Mouse (Mus musculus): ENCODE measurements around the gene Hpd. TPM values are rescaled to one million over a fixed set of nuclear protein-coding genes. Genes with fewer than 3 reads are reported as not detected.

Hpd gene
- polyA plus RNA-seq, 1 experiment from 2014 or later = not detected

DNA sequence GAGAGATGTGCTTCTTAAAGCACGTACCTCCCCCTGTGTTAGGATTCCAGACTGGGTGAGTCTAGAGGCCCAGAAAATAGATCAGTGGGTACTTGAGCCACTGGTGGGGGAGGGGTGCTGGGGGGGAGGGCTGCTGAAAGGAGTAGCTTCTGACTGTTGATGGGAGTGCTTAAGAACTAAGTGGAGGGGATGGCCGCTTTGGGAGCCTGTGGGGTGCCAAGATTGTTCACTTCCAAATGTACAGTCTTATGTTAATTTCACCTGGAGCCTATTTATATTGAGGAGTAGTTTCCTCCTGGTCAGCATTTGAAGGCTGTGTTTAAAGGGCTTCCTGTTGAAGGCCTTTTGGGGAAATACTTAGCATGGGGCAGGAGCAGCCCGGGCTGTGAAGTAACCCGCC is 24.6 kb downstream of the Hpd start:
- H3K27me3 ChIP-seq (ENCODE audit: control insufficient read depth, insufficient read depth, low read depth, low read length) = no peaks in the 10 kb centered on the region
- H3K4me1 ChIP-seq (ENCODE audit: control insufficient read depth, insufficient read depth, low read length) = no peaks in the 10 kb centered on the region
- ATAC-seq = no peak
- H3K36me3 ChIP-seq (ENCODE audit: control insufficient read depth, insufficient read depth, low read length) = peaks cover 59% of the 10 kb centered on the region
- H3K27ac ChIP-seq (ENCODE audit: low read length) = no peak overlapping the region
- H3K4me2 ChIP-seq (ENCODE audit: low read length) = no peak overlapping the region
- H3K4me3 ChIP-seq (ENCODE audit: low read depth, low read length) = no peak overlapping the region
- no peak overlapping the region for H3K9ac ChIP-seq (ENCODE audit: low read depth, low read length)
- no peaks in the 10 kb centered on the region for H3K9me3 ChIP-seq (replicated peaks; ENCODE audit: control insufficient read depth, low read length, poor library complexity, severe bottlenecking)
- WGBS = 85% methylated on average over 4 of the region's 4 CpGs

DNA sequence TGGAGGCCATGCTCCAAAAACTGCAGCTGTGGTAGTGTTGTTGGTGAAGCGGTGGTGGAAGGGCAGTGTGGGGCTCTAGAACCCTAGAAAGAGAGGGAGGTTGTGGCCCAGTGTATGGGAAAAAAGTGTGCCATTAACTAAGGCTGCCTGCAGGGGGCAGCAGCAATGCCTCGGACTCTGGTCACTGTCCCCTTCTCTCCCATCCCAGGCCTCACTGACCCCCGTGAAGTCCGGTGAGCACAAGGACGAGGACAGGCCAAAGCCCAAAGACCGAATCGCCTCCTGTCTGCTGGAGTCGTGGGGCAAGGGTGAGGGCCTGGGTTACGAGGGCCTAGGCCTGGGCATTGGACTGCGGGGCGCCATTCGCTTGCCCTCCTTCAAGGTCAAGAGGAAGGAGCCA is 25.8 kb downstream of the Hpd start:
- ATAC-seq = no peak
- Histone ChIP-seq H3K9me3 (replicated peaks; ENCODE audit: control insufficient read depth, low read length, poor library complexity, severe bottlenecking) (no peaks in the 10 kb centered on the region), H3K27ac (ENCODE audit: low read length) (no peak overlapping the region), H3K4me3 (ENCODE audit: low read depth, low read length) (no peak overlapping the region), H3K36me3 (ENCODE audit: control insufficient read depth, insufficient read depth, low read length) (peaks cover 61% of the 10 kb centered on the region), H3K4me1 (ENCODE audit: control insufficient read depth, insufficient read depth, low read length) (no peaks in the 10 kb centered on the region), H3K27me3 (ENCODE audit: control insufficient read depth, insufficient read depth, low read depth, low read length) (no peaks in the 10 kb centered on the region), H3K4me2 (ENCODE audit: low read length) (no peak overlapping the region), H3K9ac (ENCODE audit: low read depth, low read length) (no peak overlapping the region)
- 89% methylated on average over 12 of the region's 12 CpGs for WGBS

DNA sequence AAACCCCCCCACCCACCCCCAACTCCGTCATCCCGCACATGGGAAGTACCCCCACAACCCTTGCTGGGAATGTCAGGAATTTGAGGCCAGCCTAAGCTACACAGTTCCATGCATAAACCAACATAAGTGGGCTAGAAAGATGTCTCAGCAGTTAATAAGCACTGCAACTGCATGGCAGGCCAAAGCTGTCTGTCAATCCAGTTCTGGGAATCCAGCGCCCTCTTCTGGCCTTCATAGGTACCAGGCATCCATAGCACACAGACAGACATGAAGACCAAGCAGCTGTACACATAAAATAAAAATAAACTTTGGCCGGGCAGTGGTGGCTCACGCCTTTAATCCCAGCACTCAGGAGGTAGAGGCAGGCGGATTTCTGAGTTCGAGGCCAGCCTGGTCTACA is 27.1 kb downstream of the Hpd start:
- ATAC-seq = peak; percentile 46; the same call in 1 of the 2 replicates
- Histone ChIP-seq H3K27me3 (ENCODE audit: control insufficient read depth, insufficient read depth, low read depth, low read length) (no peaks in the 10 kb centered on the region), H3K4me2 (ENCODE audit: low read length) (no peak overlapping the region), H3K27ac (ENCODE audit: low read length) (no peak overlapping the region), H3K36me3 (ENCODE audit: control insufficient read depth, insufficient read depth, low read length) (peaks cover 49% of the 10 kb centered on the region), H3K9ac (ENCODE audit: low read depth, low read length) (no peak overlapping the region), H3K9me3 (replicated peaks; ENCODE audit: control insufficient read depth, low read length, poor library complexity, severe bottlenecking) (no peaks in the 10 kb centered on the region), H3K4me1 (ENCODE audit: control insufficient read depth, insufficient read depth, low read length) (peaks cover 13% of the 10 kb centered on the region), H3K4me3 (ENCODE audit: low read depth, low read length) (no peak overlapping the region)
- 53% methylated on average over 7 of the region's 7 CpGs for WGBS

DNA sequence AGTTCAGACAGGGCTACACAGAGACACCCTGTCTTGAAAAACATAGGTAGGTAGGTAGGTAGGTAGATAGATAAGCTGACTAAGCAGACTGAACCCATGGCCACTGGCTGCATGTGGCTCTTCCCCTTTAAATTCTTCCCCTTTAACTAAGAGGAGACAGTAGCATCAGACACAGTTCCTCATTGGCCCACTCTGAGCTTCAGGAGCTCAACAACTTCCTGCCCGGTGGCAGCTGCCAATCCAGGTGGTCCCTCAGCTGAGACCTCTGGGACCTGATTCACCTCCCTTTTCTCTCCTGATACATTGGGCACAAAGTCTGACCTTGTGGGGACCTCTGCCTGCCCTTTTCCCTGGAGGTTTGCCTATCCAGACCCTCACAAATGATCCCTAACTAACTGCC is 29.6 kb downstream of the Hpd start:
- 78% methylated on average over 1 of the region's 1 CpGs for WGBS
- no peak overlapping the region for H3K4me2 ChIP-seq (ENCODE audit: low read length)

DNA sequence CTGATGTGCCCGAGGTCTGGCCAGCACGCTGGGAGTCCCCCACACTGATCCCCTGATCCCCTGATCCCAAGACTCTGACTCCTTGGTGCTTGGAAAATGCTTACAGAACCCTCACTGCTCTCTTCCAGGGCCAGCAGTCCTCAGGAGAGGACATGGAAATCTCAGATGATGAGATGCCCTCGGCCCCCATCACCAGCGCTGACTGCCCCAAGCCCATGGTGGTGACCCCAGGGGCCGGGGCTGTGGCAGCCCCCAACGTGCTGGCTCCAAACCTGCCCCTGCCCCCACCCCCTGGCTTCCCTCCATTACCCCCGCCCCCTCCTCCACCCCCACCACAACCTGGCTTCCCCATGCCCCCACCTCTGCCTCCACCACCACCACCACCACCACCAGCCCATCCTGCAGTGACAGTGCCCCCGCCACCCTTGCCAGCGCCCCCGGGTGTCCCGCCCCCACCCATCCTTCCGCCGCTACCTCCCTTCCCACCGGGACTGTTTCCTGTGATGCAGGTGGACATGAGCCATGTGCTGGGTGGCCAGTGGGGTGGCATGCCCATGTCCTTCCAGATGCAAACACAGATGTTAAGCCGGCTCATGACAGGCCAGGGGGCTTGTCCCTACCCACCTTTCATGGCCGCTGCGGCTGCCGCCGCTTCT is 30.7 kb downstream of the Hpd start:
- 92% methylated on average over 19 of the region's 19 CpGs for WGBS
- H3K4me1 ChIP-seq (ENCODE audit: control insufficient read depth, insufficient read depth, low read length) = peaks cover 36% of the 10 kb centered on the region
- ATAC-seq = no peak
- H3K36me3 ChIP-seq (ENCODE audit: control insufficient read depth, insufficient read depth, low read length) = peaks cover 25% of the 10 kb centered on the region
- no peaks in the 10 kb centered on the region for H3K9me3 ChIP-seq (replicated peaks; ENCODE audit: control insufficient read depth, low read length, poor library complexity, severe bottlenecking)
- no peak overlapping the region for H3K27ac ChIP-seq (ENCODE audit: low read length)
- H3K27me3 ChIP-seq (ENCODE audit: control insufficient read depth, insufficient read depth, low read depth, low read length) = no peaks in the 10 kb centered on the region
- no peak overlapping the region for H3K4me3 ChIP-seq (ENCODE audit: low read depth, low read length)
- H3K4me2 ChIP-seq (ENCODE audit: low read length) = no peak overlapping the region
- 0 out of 2 replicates have a peak overlapping the region, but pooled peaks have one; percentile 6 for H3K9ac ChIP-seq (ENCODE audit: low read depth, low read length)

More for the DNA sequence above, 29.6 kb downstream of the Hpd start:
- Histone ChIP-seq H3K27me3 (ENCODE audit: control insufficient read depth, insufficient read depth, low read depth, low read length) (no peaks in the 10 kb centered on the region), H3K36me3 (ENCODE audit: control insufficient read depth, insufficient read depth, low read length) (peaks cover 25% of the 10 kb centered on the region), H3K4me1 (ENCODE audit: control insufficient read depth, insufficient read depth, low read length) (peaks cover 36% of the 10 kb centered on the region), H3K4me3 (ENCODE audit: low read depth, low read length) (no peak overlapping the region), H3K27ac (ENCODE audit: low read length) (no peak overlapping the region), H3K9me3 (replicated peaks; ENCODE audit: control insufficient read depth, low read length, poor library complexity, severe bottlenecking) (no peaks in the 10 kb centered on the region), H3K9ac (ENCODE audit: low read depth, low read length) (no peak overlapping the region)
- no peak for ATAC-seq

DNA sequence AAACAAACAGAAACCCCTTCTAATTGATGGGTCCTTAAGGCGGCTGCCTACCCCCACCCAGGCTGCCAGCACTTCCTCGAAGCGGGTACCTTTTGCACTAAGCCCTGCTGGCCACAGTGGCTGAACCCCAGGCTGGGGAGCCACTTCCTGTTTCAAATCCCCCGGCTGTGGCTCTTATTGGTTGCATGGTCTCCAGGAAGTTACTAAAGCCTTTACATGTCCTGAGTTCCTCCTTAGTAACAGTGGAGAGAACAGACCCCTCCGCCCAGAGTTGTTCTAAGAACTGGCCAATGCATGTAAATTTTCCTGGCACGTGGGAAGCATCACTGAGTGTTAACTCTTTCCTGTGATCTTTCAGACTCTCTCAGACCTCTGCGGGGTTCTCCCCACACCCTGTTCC is 31.4 kb downstream of the Hpd start:
- H3K4me1 ChIP-seq (ENCODE audit: control insufficient read depth, insufficient read depth, low read length) = peaks cover 40% of the 10 kb centered on the region
- H3K9me3 ChIP-seq (replicated peaks; ENCODE audit: control insufficient read depth, low read length, poor library complexity, severe bottlenecking) = no peaks in the 10 kb centered on the region
- peak overlapping the region; percentile 22; the same call in 1 of the 2 replicates for H3K9ac ChIP-seq (ENCODE audit: low read depth, low read length)
- 0 out of 2 replicates have a peak, but pooled peaks have one; percentile 19 for ATAC-seq
- H3K27me3 ChIP-seq (ENCODE audit: control insufficient read depth, insufficient read depth, low read depth, low read length) = no peaks in the 10 kb centered on the region
- H3K4me2 ChIP-seq (ENCODE audit: low read length) = peak overlapping the region; percentile 50
- H3K27ac ChIP-seq (ENCODE audit: low read length) = no peak overlapping the region
- peak overlapping the region; percentile 36 for H3K4me3 ChIP-seq (ENCODE audit: low read depth, low read length)
- WGBS = 40% methylated on average over 7 of the region's 7 CpGs
- peaks cover 25% of the 10 kb centered on the region for H3K36me3 ChIP-seq (ENCODE audit: control insufficient read depth, insufficient read depth, low read length)

DNA sequence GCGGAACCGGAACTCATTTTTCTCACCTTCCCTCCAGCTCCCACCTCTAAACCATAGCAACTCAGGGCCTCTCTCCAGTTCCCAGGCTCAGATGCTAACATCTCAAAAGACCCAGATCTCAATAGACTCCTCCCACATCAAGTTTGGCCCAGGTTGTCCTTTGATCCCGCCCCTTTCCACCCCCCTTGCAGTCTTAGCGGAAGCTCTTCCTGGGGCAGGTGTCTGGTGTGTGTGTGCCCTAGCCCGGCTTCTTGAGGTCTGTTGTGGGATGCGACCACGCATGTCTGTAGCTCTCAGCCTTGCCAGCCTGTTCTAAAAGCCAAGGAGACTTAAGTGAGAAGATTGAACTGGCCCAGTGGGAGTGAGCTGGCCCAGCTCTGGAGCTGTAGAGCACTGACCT is 31.9 kb downstream of the Hpd start:
- Histone ChIP-seq H3K4me1 (ENCODE audit: control insufficient read depth, insufficient read depth, low read length) (peaks cover 44% of the 10 kb centered on the region), H3K36me3 (ENCODE audit: control insufficient read depth, insufficient read depth, low read length) (peaks cover 25% of the 10 kb centered on the region), H3K27me3 (ENCODE audit: control insufficient read depth, insufficient read depth, low read depth, low read length) (no peaks in the 10 kb centered on the region), H3K9ac (ENCODE audit: low read depth, low read length) (peak overlapping the region; percentile 45; the same call in 1 of the 2 replicates), H3K27ac (ENCODE audit: low read length) (no peak overlapping the region), H3K4me2 (ENCODE audit: low read length) (peak overlapping the region; percentile 50), H3K9me3 (replicated peaks; ENCODE audit: control insufficient read depth, low read length, poor library complexity, severe bottlenecking) (no peaks in the 10 kb centered on the region), H3K4me3 (ENCODE audit: low read depth, low read length) (peak overlapping the region; percentile 36)
- no peak for ATAC-seq
- WGBS = 39% methylated on average over 7 of the region's 7 CpGs

DNA sequence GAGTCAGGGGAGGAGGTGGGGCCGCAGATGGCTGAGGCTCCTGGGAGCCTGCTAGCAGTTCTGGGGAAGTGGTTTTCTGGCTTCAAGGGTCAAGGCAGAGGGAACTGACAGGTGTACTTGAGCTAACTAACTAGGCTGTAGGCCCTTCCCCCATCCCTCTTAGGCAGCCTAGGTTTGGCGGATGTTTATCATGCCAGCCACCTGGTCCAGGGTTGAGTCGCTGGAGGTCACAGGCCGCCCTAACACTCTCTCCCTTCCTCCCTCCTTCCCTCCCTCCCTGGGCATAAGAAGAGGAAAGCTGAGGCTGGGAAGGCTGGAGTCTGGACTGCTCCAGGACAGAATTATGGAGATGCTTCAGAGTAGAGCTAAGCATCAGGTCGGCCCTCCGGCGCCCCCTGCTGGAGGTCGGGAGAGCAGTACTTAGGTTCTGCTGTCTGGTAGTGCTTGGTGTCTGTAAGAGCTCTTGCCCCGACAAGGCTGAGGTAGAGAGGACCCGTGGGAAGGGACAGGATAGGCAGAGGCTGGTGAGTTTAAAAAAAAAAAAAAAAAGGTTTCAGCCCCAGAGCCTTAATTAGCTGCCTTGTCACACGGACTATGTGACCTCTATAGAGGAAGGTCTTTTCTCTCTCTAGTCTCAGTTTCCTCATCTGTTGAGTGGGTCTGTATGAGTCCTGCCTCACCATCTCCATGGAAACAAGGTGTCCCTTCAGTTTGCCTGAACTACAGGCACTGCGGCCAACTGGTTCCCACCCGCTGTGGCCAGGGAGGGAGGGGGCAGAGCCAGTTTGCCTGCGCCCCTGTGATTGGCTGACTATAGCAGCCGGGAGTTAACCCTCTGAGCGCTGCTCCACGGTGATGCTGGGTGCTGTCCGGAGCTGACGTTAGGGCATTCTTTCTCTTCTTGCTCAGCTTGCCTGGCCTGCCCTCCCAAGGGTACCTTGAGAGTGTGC is 32.8 kb downstream of the Hpd start:
- peak; percentile 79 for ATAC-seq
- no peaks in the 10 kb centered on the region for H3K27me3 ChIP-seq (ENCODE audit: control insufficient read depth, insufficient read depth, low read depth, low read length)
- H3K9ac ChIP-seq (ENCODE audit: low read depth, low read length) = peak overlapping the region; percentile 50
- H3K27ac ChIP-seq (ENCODE audit: low read length) = no peak overlapping the region
- peaks cover 53% of the 10 kb centered on the region for H3K4me1 ChIP-seq (ENCODE audit: control insufficient read depth, insufficient read depth, low read length)
- H3K4me2 ChIP-seq (ENCODE audit: low read length) = peak overlapping the region; percentile 50
- H3K9me3 ChIP-seq (replicated peaks; ENCODE audit: control insufficient read depth, low read length, poor library complexity, severe bottlenecking) = no peaks in the 10 kb centered on the region
- H3K36me3 ChIP-seq (ENCODE audit: control insufficient read depth, insufficient read depth, low read length) = peaks cover 25% of the 10 kb centered on the region
- 7% methylated on average over 19 of the region's 19 CpGs for WGBS
- peak overlapping the region; percentile 36 for H3K4me3 ChIP-seq (ENCODE audit: low read depth, low read length)
